Mouse (Mus musculus): ENCODE data around the gene Foxn3. TPM values are rescaled to one million over a fixed set of nuclear protein-coding genes. Genes with fewer than 3 reads are reported as not detected.

The Foxn3 gene
- polyA plus RNA-seq, 1 experiment from 2014 or later, result 74.5 TPM

GRCm38 (mm10) chr12:99337171-99337435, 226.3 kb downstream of the Foxn3 start:
- no peak overlapping the region for H3K9ac ChIP-seq
- H3K27ac ChIP-seq (replicated peaks), result peak overlapping the region; percentile 76
- no peaks in the 10 kb centered on the region for H3K27me3 ChIP-seq
- no peak overlapping the region for H3K4me3 ChIP-seq
- peaks cover 95% of the 10 kb centered on the region for H3K4me1 ChIP-seq (replicated peaks)
- H3K4me2 ChIP-seq, result no peak overlapping the region
- 87% methylated on average over 3 of the region's 3 CpGs for WGBS
- ATAC-seq (ENCODE audit: low read depth), result no peak
- H3K9me3 ChIP-seq, result no peaks in the 10 kb centered on the region
- H3K36me3 ChIP-seq, result no peaks in the 10 kb centered on the region

- H3K4me2 ChIP-seq, result no peak overlapping the region
- peak overlapping the region; percentile 76 for H3K27ac ChIP-seq (replicated peaks)
- H3K36me3 ChIP-seq, result no peaks in the 10 kb centered on the region
- H3K27me3 ChIP-seq, result no peaks in the 10 kb centered on the region
- no peak overlapping the region for H3K4me3 ChIP-seq
- H3K9me3 ChIP-seq, result no peaks in the 10 kb centered on the region
- peaks cover 95% of the 10 kb centered on the region for H3K4me1 ChIP-seq (replicated peaks)
- H3K9ac ChIP-seq, result no peak overlapping the region
- 23% methylated on average over 12 of the region's 12 CpGs for WGBS
- ATAC-seq (ENCODE audit: low read depth), result peak; percentile 9; the same call in 1 of the 2 replicates
These were observed 226.8 kb downstream of the Foxn3 start for GRCm38 (mm10) chr12:99336349-99337170.

- Histone ChIP-seq H3K27me3 (no peaks in the 10 kb centered on the region), H3K4me1 (replicated peaks) (peaks cover 95% of the 10 kb centered on the region), H3K4me3 (no peak overlapping the region), H3K9me3 (no peaks in the 10 kb centered on the region), H3K9ac (no peak overlapping the region), H3K27ac (replicated peaks) (no peak overlapping the region), H3K36me3 (no peaks in the 10 kb centered on the region; the same call in 1 of the 2 replicates), H3K4me2 (no peak overlapping the region)
- ATAC-seq (ENCODE audit: low read depth), result no peak
- WGBS, result 83% methylated on average over 9 of the region's 9 CpGs
These were observed 227.8 kb downstream of the Foxn3 start for GRCm38 (mm10) chr12:99335628-99336027.

GRCm38 (mm10) chr12:99334026-99334425, 229.4 kb downstream of the Foxn3 start:
- ATAC-seq (ENCODE audit: low read depth), result no peak
- Histone ChIP-seq H3K9me3 (no peaks in the 10 kb centered on the region), H3K27me3 (no peaks in the 10 kb centered on the region), H3K4me3 (no peak overlapping the region), H3K4me1 (replicated peaks) (peaks cover 95% of the 10 kb centered on the region), H3K4me2 (no peak overlapping the region), H3K9ac (no peak overlapping the region), H3K36me3 (no peaks in the 10 kb centered on the region; the same call in 1 of the 2 replicates), H3K27ac (replicated peaks) (peak overlapping the region; percentile 10; the same call in 1 of the 2 replicates)
- 60% methylated on average over 9 of the region's 9 CpGs for WGBS

GRCm38 (mm10) chr12:99333304-99333968, 229.9 kb downstream of the Foxn3 start:
- H3K4me2 ChIP-seq, result no peak overlapping the region
- no peaks in the 10 kb centered on the region for H3K27me3 ChIP-seq
- 83% methylated on average over 20 of the region's 20 CpGs for WGBS
- no peaks in the 10 kb centered on the region; the same call in 1 of the 2 replicates for H3K36me3 ChIP-seq
- H3K9me3 ChIP-seq, result no peaks in the 10 kb centered on the region
- peak overlapping the region; percentile 10; the same call in 1 of the 2 replicates for H3K27ac ChIP-seq (replicated peaks)
- ATAC-seq (ENCODE audit: low read depth), result no peak
- peaks cover 95% of the 10 kb centered on the region for H3K4me1 ChIP-seq (replicated peaks)
- H3K9ac ChIP-seq, result no peak overlapping the region
- no peak overlapping the region for H3K4me3 ChIP-seq

GRCm38 (mm10) chr12:99332144-99332807, 231.1 kb downstream of the Foxn3 start:
- 77% methylated on average over 16 of the region's 16 CpGs for WGBS
- Histone ChIP-seq H3K4me2 (no peak overlapping the region), H3K4me3 (no peak overlapping the region), H3K36me3 (no peaks in the 10 kb centered on the region; the same call in 1 of the 2 replicates), H3K27me3 (no peaks in the 10 kb centered on the region), H3K4me1 (replicated peaks) (peaks cover 98% of the 10 kb centered on the region), H3K27ac (replicated peaks) (no peak overlapping the region), H3K9ac (no peak overlapping the region; the same call in 1 of the 2 replicates), H3K9me3 (no peaks in the 10 kb centered on the region)
- no peak for ATAC-seq (ENCODE audit: low read depth)

GRCm38 (mm10) chr12:99331341-99331947, 231.9 kb downstream of the Foxn3 start:
- Histone ChIP-seq H3K4me2 (no peak overlapping the region), H3K36me3 (no peaks in the 10 kb centered on the region; the same call in 1 of the 2 replicates), H3K9ac (no peak overlapping the region), H3K4me3 (no peak overlapping the region), H3K27ac (replicated peaks) (no peak overlapping the region), H3K9me3 (no peaks in the 10 kb centered on the region), H3K4me1 (replicated peaks) (peaks cover 95% of the 10 kb centered on the region), H3K27me3 (no peaks in the 10 kb centered on the region)
- 43% methylated on average over 7 of the region's 8 CpGs for WGBS
- no peak for ATAC-seq (ENCODE audit: low read depth)

GRCm38 (mm10) chr12:99330822-99331285, 232.5 kb downstream of the Foxn3 start:
- Histone ChIP-seq H3K9me3 (no peaks in the 10 kb centered on the region), H3K4me3 (no peak overlapping the region), H3K27ac (replicated peaks) (peak overlapping the region; percentile 33; the same call in 1 of the 2 replicates), H3K36me3 (no peaks in the 10 kb centered on the region; the same call in 1 of the 2 replicates), H3K4me1 (replicated peaks) (peaks cover 95% of the 10 kb centered on the region), H3K9ac (no peak overlapping the region), H3K4me2 (no peak overlapping the region), H3K27me3 (no peaks in the 10 kb centered on the region)
- no peak for ATAC-seq (ENCODE audit: low read depth)
- WGBS, result 63% methylated on average over 12 of the region's 12 CpGs

GRCm38 (mm10) chr12:99329301-99330257, 233.8 kb downstream of the Foxn3 start:
- Histone ChIP-seq H3K27ac (replicated peaks) (peak overlapping the region; percentile 67), H3K4me3 (no peak overlapping the region), H3K4me2 (peak overlapping the region; percentile 12; the same call in 1 of the 2 replicates), H3K36me3 (no peaks in the 10 kb centered on the region; the same call in 1 of the 2 replicates), H3K9me3 (no peaks in the 10 kb centered on the region), H3K4me1 (replicated peaks) (peaks cover 95% of the 10 kb centered on the region), H3K27me3 (no peaks in the 10 kb centered on the region), H3K9ac (peak overlapping the region; percentile 43; the same call in 1 of the 2 replicates)
- WGBS, result 7% methylated on average over 20 of the region's 20 CpGs
- ATAC-seq (ENCODE audit: low read depth), result peak; percentile 36; the same call in 1 of the 2 replicates

- ATAC-seq (ENCODE audit: low read depth), result no peak
- WGBS, result 24% methylated on average over 8 of the region's 8 CpGs
- Histone ChIP-seq H3K27ac (replicated peaks) (no peak overlapping the region), H3K27me3 (no peaks in the 10 kb centered on the region), H3K9ac (no peak overlapping the region), H3K4me3 (no peak overlapping the region), H3K36me3 (no peaks in the 10 kb centered on the region; the same call in 1 of the 2 replicates), H3K9me3 (no peaks in the 10 kb centered on the region), H3K4me1 (replicated peaks) (peaks cover 78% of the 10 kb centered on the region), H3K4me2 (no peak overlapping the region)
These were observed 237.2 kb downstream of the Foxn3 start for GRCm38 (mm10) chr12:99326157-99326556.

Measured in neural tube, embryonic 13.5 days (tissue).